Mouse (Mus musculus) heart, embryonic 15.5 days (tissue): ENCODE data around the gene Pdxdc1. TPM values are rescaled to one million over a fixed set of nuclear protein-coding genes. Genes with fewer than 3 reads are reported as not detected.
"Not testable (repeated sequence)": the region's sequence is repeated elsewhere in the genome, so short reads cannot be mapped to it uniquely, and the experiment has no call there.

Experiments used
- ATAC-seq: fragments of 200-750 bp; cut with Nextera tagmentation; replicated peaks from 2 replicates; pipeline ENCODE4 v1.8.0; 2017; ENCODE audit warnings: low read depth, moderate TSS enrichment; ENCODE audit not compliant: insufficient number of reproducible peaks, insufficient read depth, low FRiP score
- H3K27ac ChIP-seq: fragments of 300-500 bp; sonication (generic); 2 replicates; pipeline ENCODE4 v1.5.1; 2015; ENCODE audit warnings: mild to moderate bottlenecking, inconsistent platforms
- H3K27me3 ChIP-seq: fragments of 300-500 bp; sonication (generic); 2 replicates; pipeline ENCODE4 v1.6.1; 2015; ENCODE audit warnings: inconsistent platforms
- H3K36me3 ChIP-seq: fragments of 300-500 bp; sonication (generic); 2 replicates; pipeline ENCODE4 v1.6.1; 2015; ENCODE audit warnings: mild to moderate bottlenecking, inconsistent platforms
- H3K4me1 ChIP-seq: fragments of 300-500 bp; sonication (generic); replicated peaks from 2 replicates; pipeline ENCODE4 v1.6.1; 2015; ENCODE audit warnings: inconsistent platforms
- H3K4me2 ChIP-seq: fragments of 300-500 bp; sonication (generic); 2 replicates; pipeline ENCODE4 v1.6.1; 2015; ENCODE audit warnings: inconsistent platforms, mild to moderate bottlenecking, moderate library complexity
- H3K4me3 ChIP-seq: fragments of 300-500 bp; sonication (generic); 2 replicates; pipeline ENCODE4 v1.5.1; 2015; ENCODE audit warnings: mild to moderate bottlenecking, inconsistent platforms
- H3K9ac ChIP-seq: fragments of 300-500 bp; sonication (generic); 2 replicates; pipeline ENCODE4 v1.6.1; 2015; ENCODE audit warnings: mild to moderate bottlenecking, inconsistent platforms
- H3K9me3 ChIP-seq: fragments of 300-500 bp; sonication (generic); replicated peaks from 2 replicates; pipeline ENCODE4 v1.6.1; 2016; ENCODE audit warnings: inconsistent platforms
- WGBS: fragments of 180-500 bp; shearing (Covaris S2); methylation state at CpG from one replicate; pipeline ENCODE4 v1.1.7; 2015; ENCODE audit warnings: mixed read lengths; 5-methylcytosine and 5-hydroxymethylcytosine counted together
- microRNA-seq: library from miRNA; unstranded; fragments of <30 nt; microRNA quantifications from one replicate; pipeline ENCODE4, GENCODE M21; 2016
- polyA plus RNA-seq: library from polyadenylated mRNA; unstranded; fragments of >200 nt; fragmentation: Nextera tagmentation; extraction: Ambion mirVana; gene quantifications from 2 replicates; pipeline ENCODE4 v1.2.1, GENCODE M21; 2015

The Pdxdc1 gene
- polyA plus RNA-seq, 1 experiment from 2014 or later = 55.0 TPM

- no peaks in the 10 kb centered on the region for H3K4me1 ChIP-seq
- H3K4me2 ChIP-seq = no peak overlapping the region
- peaks cover 73% of the 10 kb centered on the region for H3K36me3 ChIP-seq
- no peak overlapping the region for H3K4me3 ChIP-seq
- H3K27ac ChIP-seq = no peak overlapping the region
- WGBS = 89% methylated on average over 6 of the region's 6 CpGs
- no peaks in the 10 kb centered on the region for H3K9me3 ChIP-seq
- ATAC-seq = no peak
- no peak overlapping the region for H3K9ac ChIP-seq
- H3K27me3 ChIP-seq = no peaks in the 10 kb centered on the region
Measured at GRCm38 (mm10) chr16:13812152-13812551, 90.8 kb downstream of the Pdxdc1 start.

- Histone ChIP-seq H3K4me3 (no peak overlapping the region), H3K9me3 (no peaks in the 10 kb centered on the region), H3K4me1 (no peaks in the 10 kb centered on the region), H3K9ac (no peak overlapping the region), H3K27ac (no peak overlapping the region), H3K4me2 (no peak overlapping the region), H3K36me3 (peaks cover 88% of the 10 kb centered on the region), H3K27me3 (no peaks in the 10 kb centered on the region)
- ATAC-seq = no peak
- 92% methylated on average over 7 of the region's 7 CpGs for WGBS
Measured at GRCm38 (mm10) chr16:13808410-13808809, 94.5 kb downstream of the Pdxdc1 start.

GRCm38 (mm10) chr16:13807616-13808015 lies 95.3 kb downstream of the Pdxdc1 start:
- Histone ChIP-seq H3K27me3 (no peaks in the 10 kb centered on the region), H3K27ac (no peak overlapping the region), H3K36me3 (peaks cover 86% of the 10 kb centered on the region), H3K9ac (no peak overlapping the region), H3K9me3 (no peaks in the 10 kb centered on the region), H3K4me1 (no peaks in the 10 kb centered on the region), H3K4me2 (no peak overlapping the region), H3K4me3 (no peak overlapping the region)
- WGBS = 98% methylated on average over 4 of the region's 4 CpGs
- no peak for ATAC-seq

GRCm38 (mm10) chr16:13804666-13805065 lies 98.3 kb downstream of the Pdxdc1 start:
- Histone ChIP-seq H3K4me1 (no peaks in the 10 kb centered on the region), H3K9me3 (no peaks in the 10 kb centered on the region), H3K4me2 (no peak overlapping the region), H3K36me3 (peaks cover 81% of the 10 kb centered on the region), H3K27ac (no peak overlapping the region), H3K4me3 (no peak overlapping the region), H3K27me3 (no peaks in the 10 kb centered on the region), H3K9ac (no peak overlapping the region)
- no peak for ATAC-seq
- 81% methylated on average over 5 of the region's 5 CpGs for WGBS

- H3K27me3 ChIP-seq = no peaks in the 10 kb centered on the region
- no peak overlapping the region for H3K4me2 ChIP-seq
- no peaks in the 10 kb centered on the region for H3K9me3 ChIP-seq
- peaks cover 80% of the 10 kb centered on the region for H3K36me3 ChIP-seq
- H3K9ac ChIP-seq = no peak overlapping the region
- H3K4me1 ChIP-seq = no peaks in the 10 kb centered on the region
- ATAC-seq = no peak
- WGBS = 90% methylated on average over 4 of the region's 4 CpGs
- H3K27ac ChIP-seq = no peak overlapping the region
- no peak overlapping the region for H3K4me3 ChIP-seq
Measured at GRCm38 (mm10) chr16:13801231-13801630, 101.7 kb downstream of the Pdxdc1 start.

- peaks cover 87% of the 10 kb centered on the region for H3K36me3 ChIP-seq
- H3K9me3 ChIP-seq = no peaks in the 10 kb centered on the region
- H3K4me3 ChIP-seq = no peak overlapping the region
- H3K9ac ChIP-seq = no peak overlapping the region
- no peaks in the 10 kb centered on the region for H3K4me1 ChIP-seq
- 90% methylated on average over 5 of the region's 5 CpGs for WGBS
- H3K27me3 ChIP-seq = no peaks in the 10 kb centered on the region
- ATAC-seq = no peak
- H3K4me2 ChIP-seq = no peak overlapping the region
- no peak overlapping the region for H3K27ac ChIP-seq
Measured at GRCm38 (mm10) chr16:13796746-13797175, 106.2 kb downstream of the Pdxdc1 start.

GRCm38 (mm10) chr16:13793441-13793840 lies 109.5 kb downstream of the Pdxdc1 start:
- ATAC-seq, H3K4me1 ChIP-seq, H3K9me3 ChIP-seq, H3K4me3 ChIP-seq, H3K27me3 ChIP-seq, H3K4me2 ChIP-seq, H3K27ac ChIP-seq, H3K9ac ChIP-seq: not testable (repeated sequence)
- WGBS = 84% methylated on average over 2 of the region's 2 CpGs
- H3K36me3 ChIP-seq = peaks cover 86% of the 10 kb centered on the region

GRCm38 (mm10) chr16:13785932-13786331 lies 117.0 kb downstream of the Pdxdc1 start:
- Histone ChIP-seq H3K9me3 (no peaks in the 10 kb centered on the region), H3K9ac (no peak overlapping the region), H3K27ac (no peak overlapping the region), H3K27me3 (no peaks in the 10 kb centered on the region), H3K4me1 (peaks cover 9% of the 10 kb centered on the region), H3K4me3 (no peak overlapping the region), H3K4me2 (no peak overlapping the region), H3K36me3 (peaks cover 52% of the 10 kb centered on the region)
- no peak for ATAC-seq
- WGBS = 91% methylated on average over 3 of the region's 3 CpGs

Small RNA genes lying within 50 kb of the gene (microRNA-seq; reads per million reads assigned to microRNA genes)
- not detected for gene Gm27734

Other genes starting within 250 kb of the Pdxdc1 start
- gene Parn, start 235.0 kb downstream of the Pdxdc1 start, polyA plus RNA-seq = 25.6 and 30.6 TPM in 2 replicates
- 33.8 and 38.8 TPM in 2 replicates for gene Bfar, start 231.3 kb downstream of the Pdxdc1 start, polyA plus RNA-seq
- 2.8 and 3.6 TPM in 2 replicates for gene 3110001I22Rik, start 231.2 kb downstream of the Pdxdc1 start, polyA plus RNA-seq
- gene Pla2g10, start 172.1 kb downstream of the Pdxdc1 start, polyA plus RNA-seq = 0.18 and 0.68 TPM in 2 replicates
- gene Rrn3, start 122.4 kb downstream of the Pdxdc1 start, polyA plus RNA-seq = 47.0 and 50.1 TPM in 2 replicates
- gene Ntan1, start 84.3 kb downstream of the Pdxdc1 start, polyA plus RNA-seq = 138 and 145 TPM in 2 replicates
- gene Mpv17l, start within 50 bp of the Pdxdc1 start, polyA plus RNA-seq = 2.0 and 2.7 TPM in 2 replicates
- 0.79 and 1.2 TPM in 2 replicates for gene 2900011O08Rik, start 83.5 kb upstream of the Pdxdc1 start, polyA plus RNA-seq
- gene Ifitm7, start 83.8 kb upstream of the Pdxdc1 start, polyA plus RNA-seq = not detected in 2 replicates